Mouse (Mus musculus): Measurements from ENCODE around the gene Zfp91. TPM values are rescaled to one million over a fixed set of nuclear protein-coding genes. Genes with fewer than 3 reads are reported as not detected.

The Zfp91 gene
- polyA plus RNA-seq (2016; fragmentation: Nextera tagmentation; extraction: Ambion mirVana), result 22.1 and 22.7 TPM in 2 replicates

DNA sequence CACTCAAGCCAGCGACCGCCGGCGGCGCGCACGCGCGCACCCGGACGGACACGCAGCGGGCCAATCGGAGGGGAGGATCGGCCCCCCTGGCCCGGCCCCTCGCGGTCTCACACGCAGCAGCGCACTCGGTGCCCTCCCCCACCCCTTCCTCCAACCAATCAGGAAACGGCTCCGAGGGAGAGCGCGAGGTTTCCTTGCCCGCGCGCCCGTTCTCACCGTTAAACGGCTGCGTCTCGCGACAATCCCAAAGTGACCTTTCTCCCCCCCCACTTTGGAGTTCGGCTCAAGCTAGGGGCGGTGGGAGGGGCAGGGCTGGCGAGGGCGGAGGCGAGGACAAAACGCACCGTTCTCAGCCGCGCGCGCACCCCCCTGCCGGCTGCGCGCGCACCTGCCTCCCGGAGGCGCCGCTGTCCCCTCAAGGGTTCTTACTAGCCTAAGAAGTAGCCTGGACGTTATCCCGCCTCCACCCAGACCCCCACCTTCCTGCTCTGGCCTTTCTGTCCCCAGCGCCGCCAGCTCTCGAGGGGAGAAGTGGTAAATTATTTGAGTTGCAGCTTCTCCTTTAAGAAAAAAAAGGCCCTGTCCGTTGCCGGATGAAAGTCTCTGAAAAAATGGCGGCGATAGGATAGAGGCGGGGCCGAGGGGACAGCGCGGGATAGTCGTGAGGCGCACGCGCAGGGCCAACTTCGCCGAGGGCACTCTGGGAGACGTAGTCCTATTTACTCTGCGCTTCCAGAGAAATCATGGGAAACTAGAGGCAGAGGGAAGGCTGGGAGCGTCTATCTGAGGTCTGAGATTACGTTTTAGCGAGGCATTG is at the start of gene Zfp91, which contains the start of gene Lpxn:
TSS of gene Zfp91 (minus strand) at position 616 of the 817 bp plus-strand sequence.
TSS of gene Lpxn (plus strand) at position 683 of the 817 bp plus-strand sequence.
- H3K4me3 ChIP-seq, result peak within 1 kb of the TSS; percentile 96
- peak within 1 kb of the TSS; percentile 99 for H3K27ac ChIP-seq (replicated peaks)
- H3K4me2 ChIP-seq (replicated peaks), result peak within 1 kb of the TSS; percentile 70
- under 1% methylated on average over 55 of the region's 76 CpGs for WGBS
- no peaks in the 10 kb centered on the region for H3K36me3 ChIP-seq
- peak; percentile 93 for ATAC-seq (ENCODE audit: low FRiP score, low read depth)
- peaks cover 19% of the 10 kb centered on the region for H3K4me1 ChIP-seq
- H3K9ac ChIP-seq (replicated peaks), result peak within 1 kb of the TSS; percentile 97
- H3K27me3 ChIP-seq, result no peaks in the 10 kb centered on the region
- no peaks in the 10 kb centered on the region for H3K9me3 ChIP-seq

DNA sequence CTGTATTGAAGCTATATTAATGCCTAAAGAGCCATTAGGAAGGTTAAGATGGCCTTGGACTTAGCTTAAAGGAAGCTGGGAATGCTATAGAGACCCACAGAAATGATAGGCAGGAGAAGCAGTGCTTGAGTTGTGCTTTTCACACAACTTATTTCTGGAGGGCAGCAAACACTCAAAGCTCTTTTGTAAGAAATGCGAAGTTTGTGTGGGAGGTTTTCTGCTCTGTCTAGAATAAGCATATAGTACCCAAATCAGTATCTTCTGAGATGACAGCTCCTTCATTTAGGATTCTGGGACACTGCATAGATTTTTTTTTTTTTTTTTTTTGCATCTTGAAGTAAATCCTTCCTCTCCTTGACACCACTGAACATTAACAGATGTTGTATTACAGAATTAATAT is 42.6 kb upstream of the Zfp91 start:
- Histone ChIP-seq H3K4me2 (replicated peaks) (no peak overlapping the region), H3K4me1 (no peaks in the 10 kb centered on the region), H3K9ac (replicated peaks) (no peak overlapping the region), H3K4me3 (no peak overlapping the region), H3K36me3 (no peaks in the 10 kb centered on the region), H3K27me3 (no peaks in the 10 kb centered on the region), H3K9me3 (no peaks in the 10 kb centered on the region), H3K27ac (replicated peaks) (no peak overlapping the region)
- no peak for ATAC-seq (ENCODE audit: low FRiP score, low read depth)
- WGBS, result 88% methylated on average over 1 of the region's 1 CpGs

DNA sequence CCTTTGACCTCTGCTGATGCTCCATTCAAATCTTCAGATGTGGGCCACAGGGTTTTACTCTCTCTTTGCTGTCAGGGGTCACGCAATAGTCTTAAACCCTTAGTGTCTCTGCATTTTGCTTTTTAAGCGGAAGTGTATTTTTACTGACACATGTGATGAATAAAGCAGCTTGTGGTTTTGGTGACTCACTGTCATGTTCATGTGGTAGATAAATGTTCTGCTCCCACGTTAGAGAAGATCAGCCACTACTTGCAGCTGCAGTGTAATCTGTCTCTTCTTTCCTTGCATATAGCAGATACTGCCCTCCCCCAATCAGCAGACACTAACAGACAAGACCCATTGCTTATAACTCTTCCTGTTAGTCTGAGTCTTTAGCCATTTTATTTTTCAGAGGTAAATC is 37.7 kb upstream of the Zfp91 start:
- Histone ChIP-seq H3K9me3 (no peaks in the 10 kb centered on the region), H3K4me3 (no peak overlapping the region), H3K4me2 (replicated peaks) (no peak overlapping the region), H3K36me3 (no peaks in the 10 kb centered on the region), H3K27ac (replicated peaks) (no peak overlapping the region), H3K27me3 (no peaks in the 10 kb centered on the region), H3K9ac (replicated peaks) (no peak overlapping the region), H3K4me1 (no peaks in the 10 kb centered on the region)
- 88% methylated on average over 3 of the region's 3 CpGs for WGBS
- no peak for ATAC-seq (ENCODE audit: low FRiP score, low read depth)

DNA sequence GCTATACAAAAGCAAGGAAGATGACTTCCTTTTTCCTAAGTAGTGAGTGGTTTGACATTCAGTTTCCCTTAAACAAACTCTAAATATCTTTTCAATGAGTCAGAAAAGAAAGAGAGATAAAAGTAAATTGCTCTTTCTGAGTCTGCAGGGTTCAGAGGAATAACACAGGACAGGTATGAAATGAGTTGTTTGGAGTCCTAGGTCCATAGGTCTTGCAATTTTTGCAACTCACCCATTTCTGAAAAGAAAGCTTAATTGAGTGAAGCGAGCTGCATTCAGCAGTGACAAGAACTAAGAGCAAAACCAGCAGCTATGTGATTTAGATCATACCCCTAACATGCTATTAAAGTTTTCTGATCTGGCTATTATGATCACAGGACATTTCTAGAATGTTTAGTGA is 35.6 kb upstream of the Zfp91 start:
- 82% methylated on average over 1 of the region's 1 CpGs for WGBS
- no peaks in the 10 kb centered on the region for H3K36me3 ChIP-seq
- no peaks in the 10 kb centered on the region for H3K4me1 ChIP-seq
- H3K9me3 ChIP-seq, result no peaks in the 10 kb centered on the region
- H3K27me3 ChIP-seq, result no peaks in the 10 kb centered on the region
- ATAC-seq (ENCODE audit: low FRiP score, low read depth), result no peak
- H3K4me3 ChIP-seq, result no peak overlapping the region
- no peak overlapping the region for H3K27ac ChIP-seq (replicated peaks)
- H3K4me2 ChIP-seq (replicated peaks), result no peak overlapping the region
- H3K9ac ChIP-seq (replicated peaks), result no peak overlapping the region

- no peak for ATAC-seq (ENCODE audit: low FRiP score, low read depth)
- H3K9ac ChIP-seq (replicated peaks), result no peak overlapping the region
- no peak overlapping the region for H3K27ac ChIP-seq (replicated peaks)
- no peak overlapping the region for H3K4me3 ChIP-seq
- H3K36me3 ChIP-seq, result no peaks in the 10 kb centered on the region
- H3K4me2 ChIP-seq (replicated peaks), result no peak overlapping the region
- no peaks in the 10 kb centered on the region for H3K27me3 ChIP-seq
- 80% methylated on average over 2 of the region's 2 CpGs for WGBS
- H3K4me1 ChIP-seq, result no peaks in the 10 kb centered on the region
- H3K9me3 ChIP-seq, result no peaks in the 10 kb centered on the region
These were observed 35.0 kb upstream of the Zfp91 start for GRCm38 (mm10) chr19:12830823-12831430.

- Histone ChIP-seq H3K27ac (replicated peaks) (no peak overlapping the region), H3K9ac (replicated peaks) (no peak overlapping the region), H3K4me2 (replicated peaks) (no peak overlapping the region), H3K27me3 (no peaks in the 10 kb centered on the region), H3K4me3 (no peak overlapping the region), H3K36me3 (no peaks in the 10 kb centered on the region), H3K9me3 (no peaks in the 10 kb centered on the region), H3K4me1 (no peaks in the 10 kb centered on the region)
- 72% methylated on average over 4 of the region's 4 CpGs for WGBS
- ATAC-seq (ENCODE audit: low FRiP score, low read depth), result 0 out of 2 replicates have a peak, but pooled peaks have one; percentile 19
These were observed 28.6 kb upstream of the Zfp91 start for GRCm38 (mm10) chr19:12824549-12824948.

DNA sequence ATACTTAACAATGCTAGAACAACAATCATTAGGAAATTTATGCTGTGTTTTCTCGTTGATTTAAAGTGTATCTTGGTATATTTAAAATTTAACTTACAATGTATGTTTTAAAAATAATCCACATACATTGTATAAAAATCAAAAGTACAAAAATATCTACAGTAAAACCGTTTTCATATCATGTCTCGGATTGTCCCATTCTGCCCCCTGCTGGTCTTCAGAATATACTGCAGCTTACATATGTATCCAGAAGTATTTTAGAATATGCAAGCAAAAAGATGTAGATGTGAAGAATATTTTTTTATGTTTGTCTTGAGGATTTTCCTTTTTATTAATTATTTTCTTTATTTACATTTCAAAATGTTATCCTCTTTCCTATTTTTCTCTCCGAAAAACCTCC is 24.5 kb upstream of the Zfp91 start:
- WGBS, result 39% methylated on average over 4 of the region's 4 CpGs
- Histone ChIP-seq H3K27me3 (no peaks in the 10 kb centered on the region), H3K9ac (replicated peaks) (no peak overlapping the region), H3K4me2 (replicated peaks) (no peak overlapping the region), H3K9me3 (no peaks in the 10 kb centered on the region), H3K36me3 (no peaks in the 10 kb centered on the region), H3K4me3 (no peak overlapping the region), H3K4me1 (no peaks in the 10 kb centered on the region), H3K27ac (replicated peaks) (no peak overlapping the region)
- no peak for ATAC-seq (ENCODE audit: low FRiP score, low read depth)

GRCm38 (mm10) chr19:12818507-12818906 is 22.6 kb upstream of the Zfp91 start:
- WGBS, result 94% methylated on average over 1 of the region's 1 CpGs
- H3K9me3 ChIP-seq, result no peaks in the 10 kb centered on the region
- no peaks in the 10 kb centered on the region for H3K4me1 ChIP-seq
- H3K36me3 ChIP-seq, result no peaks in the 10 kb centered on the region
- no peak for ATAC-seq (ENCODE audit: low FRiP score, low read depth)
- H3K4me2 ChIP-seq (replicated peaks), result no peak overlapping the region
- no peak overlapping the region for H3K27ac ChIP-seq (replicated peaks)
- no peak overlapping the region for H3K4me3 ChIP-seq
- H3K27me3 ChIP-seq, result no peaks in the 10 kb centered on the region
- no peak overlapping the region for H3K9ac ChIP-seq (replicated peaks)

- no peaks in the 10 kb centered on the region for H3K36me3 ChIP-seq
- H3K4me2 ChIP-seq (replicated peaks), result no peak overlapping the region
- no peaks in the 10 kb centered on the region for H3K9me3 ChIP-seq
- H3K27me3 ChIP-seq, result no peaks in the 10 kb centered on the region
- H3K4me3 ChIP-seq, result no peak overlapping the region
- H3K27ac ChIP-seq (replicated peaks), result no peak overlapping the region
- H3K9ac ChIP-seq (replicated peaks), result no peak overlapping the region
- WGBS, result 90% methylated on average over 1 of the region's 1 CpGs
- H3K4me1 ChIP-seq, result no peaks in the 10 kb centered on the region
- ATAC-seq (ENCODE audit: low FRiP score, low read depth), result no peak
These were observed 18.0 kb upstream of the Zfp91 start for GRCm38 (mm10) chr19:12813883-12814282.

GRCm38 (mm10) chr19:12812644-12813364 is 16.9 kb upstream of the Zfp91 start:
- Histone ChIP-seq H3K4me2 (replicated peaks) (no peak overlapping the region), H3K9ac (replicated peaks) (no peak overlapping the region), H3K4me3 (no peak overlapping the region), H3K36me3 (no peaks in the 10 kb centered on the region), H3K9me3 (no peaks in the 10 kb centered on the region), H3K4me1 (no peaks in the 10 kb centered on the region), H3K27ac (replicated peaks) (no peak overlapping the region), H3K27me3 (no peaks in the 10 kb centered on the region)
- ATAC-seq (ENCODE audit: low FRiP score, low read depth), result no peak
- WGBS, result 56% methylated on average over 1 of the region's 1 CpGs

DNA sequence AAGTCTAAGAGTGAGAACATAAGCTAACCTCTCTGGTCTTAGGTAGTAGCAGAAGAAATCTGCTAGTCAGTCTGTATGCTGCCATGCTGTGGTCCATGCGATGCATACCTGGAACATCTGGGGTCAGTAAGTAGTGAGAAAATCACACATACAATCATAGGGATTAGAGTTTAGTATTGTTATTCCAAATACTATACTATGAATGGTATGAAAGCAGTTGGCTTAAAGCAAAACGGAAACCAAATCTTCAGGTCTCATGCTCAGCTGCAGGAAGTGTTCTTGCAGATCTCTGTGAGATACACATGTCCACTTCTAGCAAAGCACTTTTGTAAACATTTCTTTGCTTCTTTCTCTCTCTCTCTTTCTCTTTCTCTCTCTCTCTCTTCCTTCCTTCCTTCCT is 10.3 kb upstream of the Zfp91 start:
- WGBS, result 71% methylated on average over 2 of the region's 2 CpGs
- Histone ChIP-seq H3K36me3 (no peaks in the 10 kb centered on the region), H3K27ac (replicated peaks) (no peak overlapping the region), H3K27me3 (no peaks in the 10 kb centered on the region), H3K4me1 (no peaks in the 10 kb centered on the region), H3K4me3 (no peak overlapping the region), H3K4me2 (replicated peaks) (no peak overlapping the region), H3K9ac (replicated peaks) (no peak overlapping the region), H3K9me3 (no peaks in the 10 kb centered on the region)
- ATAC-seq (ENCODE audit: low FRiP score, low read depth), result no peak

- 88% methylated on average over 3 of the region's 3 CpGs for WGBS
- Histone ChIP-seq H3K27me3 (no peaks in the 10 kb centered on the region), H3K4me3 (no peak overlapping the region), H3K27ac (replicated peaks) (no peak overlapping the region), H3K36me3 (no peaks in the 10 kb centered on the region), H3K4me2 (replicated peaks) (no peak overlapping the region), H3K9ac (replicated peaks) (no peak overlapping the region), H3K9me3 (no peaks in the 10 kb centered on the region), H3K4me1 (no peaks in the 10 kb centered on the region)
- no peak for ATAC-seq (ENCODE audit: low FRiP score, low read depth)
These were observed 9.8 kb upstream of the Zfp91 start for GRCm38 (mm10) chr19:12805730-12806129.
